In genomic region chr8:54076791-54077270, GRCm38 (mm10) we compare ENCODE assay signal across 8 mouse cellular contexts. TPM values are rescaled to one million over a fixed set of nuclear protein-coding genes. Genes with fewer than 3 reads are reported as not detected.
A peak's percentile ranks its signal among the peaks of the same experiment; 100 is the strongest.
DNase-seq lines count a peak whose midpoint lies in the region; ATAC-seq and TF ChIP-seq lines count a peak whose summit lies in the region.

No protein-coding gene starts in this region.

- peak overlapping the region; percentile 85 for H3K4me2 ChIP-seq in liver, embryonic 11.5 days
- peak overlapping the region; percentile 89 for H3K4me2 ChIP-seq in midbrain, postnatal 0 days (ENCODE audit: low read depth, low read length, poor library complexity, severe bottlenecking)
- H3K4me2 ChIP-seq in stomach, postnatal 0 days (replicated peaks; ENCODE audit: low read depth) = peak overlapping the region; percentile 78

- 1% methylated on average over 25 of the region's 28 CpGs for WGBS in heart, embryonic 10.5 days
- under 1% methylated on average over 24 of the region's 28 CpGs for WGBS in liver, embryonic 11.5 days
- WGBS in midbrain, postnatal 0 days = 1% methylated on average over 14 of the region's 28 CpGs
- 1% methylated on average over 16 of the region's 28 CpGs for WGBS in stomach, postnatal 0 days

- peak overlapping the region; percentile 97 for H3K27ac ChIP-seq in heart, embryonic 10.5 days
- peak overlapping the region; percentile 84; the same call in 1 of the 2 replicates for H3K27ac ChIP-seq in liver, embryonic 11.5 days (ENCODE audit: low read depth, low read length)
- peak overlapping the region; percentile 57; the same call in 1 of the 2 replicates for H3K27ac ChIP-seq in midbrain, postnatal 0 days (ENCODE audit: low read depth, low read length)
- peak overlapping the region; percentile 80 for H3K27ac ChIP-seq in stomach, postnatal 0 days (replicated peaks)

- H3K4me1 ChIP-seq in heart, embryonic 10.5 days = peaks cover 4% of the 10 kb centered on the region; the same call in 1 of the 2 replicates
- no peaks in the 10 kb centered on the region; the same call in 1 of the 2 replicates for H3K4me1 ChIP-seq in liver, embryonic 11.5 days (replicated peaks; ENCODE audit: control insufficient read depth, insufficient read depth, low read length)
- no peaks in the 10 kb centered on the region for H3K4me1 ChIP-seq in midbrain, postnatal 0 days (ENCODE audit: insufficient read depth, low read length)
- peaks cover 2% of the 10 kb centered on the region; the same call in 1 of the 2 replicates for H3K4me1 ChIP-seq in stomach, postnatal 0 days (replicated peaks; ENCODE audit: control insufficient read depth, insufficient read depth)

- peak; percentile 57 for TF ChIP-seq CTCF in midbrain, postnatal 0 days (IDR thresholded peaks at IDR 0.05)
- TF ChIP-seq CTCF in stomach, postnatal 0 days (IDR thresholded peaks at IDR 0.05; ENCODE audit: low read depth) = peak; percentile 57

- ATAC-seq in activated CD4-positive, CD25-positive, alpha-beta regulatory T cell, adult 4 months = peak; percentile 40
- ATAC-seq in liver, embryonic 11.5 days (replicated peaks; ENCODE audit: low FRiP score) = peak; percentile 79
- peak; percentile 91 for ATAC-seq in midbrain, postnatal 0 days (ENCODE audit: low FRiP score)
- peak; percentile 87 for ATAC-seq in stomach, postnatal 0 days (ENCODE audit: low FRiP score, low TSS enrichment)

- H3K9me3 ChIP-seq in heart, embryonic 10.5 days = no peaks in the 10 kb centered on the region
- H3K9me3 ChIP-seq in liver, embryonic 11.5 days (ENCODE audit: control insufficient read depth, low read length) = no peaks in the 10 kb centered on the region
- no peaks in the 10 kb centered on the region for H3K9me3 ChIP-seq in midbrain, postnatal 0 days (ENCODE audit: low read length)
- H3K9me3 ChIP-seq in stomach, postnatal 0 days (ENCODE audit: control insufficient read depth, low read length) = no peaks in the 10 kb centered on the region

- no peak for TF ChIP-seq EP300 in stomach, postnatal 0 days (optimal IDR thresholded peaks at IDR 0.05)

- peak; percentile 76 for DNase-seq in 3T3-L1 (ENCODE audit: low read depth, low spot score)
- peak; percentile 88 for DNase-seq in embryo, embryonic 10 days (ENCODE audit: low spot score)
- DNase-seq in heart, embryonic 10.5 days (ENCODE audit: low spot score) = peak; percentile 82
- peak; percentile 55 for DNase-seq in kidney, adult 9 months
- peak; percentile 69 for DNase-seq in liver, embryonic 11.5 days (ENCODE audit: low spot score)
- DNase-seq in midbrain, postnatal 0 days (ENCODE audit: low spot score) = peak; percentile 75
- no peak for DNase-seq in stomach, postnatal 0 days (ENCODE audit: low spot score)

- no peaks in the 10 kb centered on the region for H3K36me3 ChIP-seq in heart, embryonic 10.5 days
- H3K36me3 ChIP-seq in liver, embryonic 11.5 days (ENCODE audit: control insufficient read depth, insufficient read depth, low read length) = no peaks in the 10 kb centered on the region
- no peaks in the 10 kb centered on the region for H3K36me3 ChIP-seq in midbrain, postnatal 0 days (ENCODE audit: insufficient read depth, low read length)
- no peaks in the 10 kb centered on the region for H3K36me3 ChIP-seq in stomach, postnatal 0 days (ENCODE audit: control insufficient read depth, insufficient read depth, low read length)

- peak overlapping the region; percentile 88 for H3K4me3 ChIP-seq in heart, embryonic 10.5 days
- peak overlapping the region; percentile 68 for H3K4me3 ChIP-seq in liver, embryonic 11.5 days (ENCODE audit: low read depth, low read length)
- H3K4me3 ChIP-seq in midbrain, postnatal 0 days (ENCODE audit: low read depth, low read length) = peak overlapping the region; percentile 81
- H3K4me3 ChIP-seq in stomach, postnatal 0 days (ENCODE audit: low read depth, low read length) = peak overlapping the region; percentile 73

- H3K9ac ChIP-seq in liver, embryonic 11.5 days (ENCODE audit: low read depth, low read length) = peak overlapping the region; percentile 67
- H3K9ac ChIP-seq in midbrain, postnatal 0 days (replicated peaks; ENCODE audit: low read length, poor library complexity, severe bottlenecking) = peak overlapping the region; percentile 64
- peak overlapping the region; percentile 77 for H3K9ac ChIP-seq in stomach, postnatal 0 days (ENCODE audit: low read length)

- no peaks in the 10 kb centered on the region for H3K27me3 ChIP-seq in heart, embryonic 10.5 days (ENCODE audit: insufficient read depth, poor library complexity, severe bottlenecking)
- peaks cover 6% of the 10 kb centered on the region; the same call in 1 of the 2 replicates for H3K27me3 ChIP-seq in liver, embryonic 11.5 days (replicated peaks; ENCODE audit: control insufficient read depth, insufficient read depth, low read length)
- no peaks in the 10 kb centered on the region for H3K27me3 ChIP-seq in midbrain, postnatal 0 days (ENCODE audit: insufficient read depth, low read length)
- no peaks in the 10 kb centered on the region for H3K27me3 ChIP-seq in stomach, postnatal 0 days (ENCODE audit: control insufficient read depth, insufficient read depth, low read length)

RNA-seq across cellular contexts. Expression of gene Vegfc, which starts 0.6 kb away (rescaled TPM):
- under 1 TPM in 1 of 2 experiments, not detected in 1; 0.32 TPM for polyA plus RNA-seq in activated CD4-positive, CD25-positive, alpha-beta regulatory T cell, adult 4 months (2017; shearing (Covaris generic))
- 11.5 and 12.9 TPM in 2 replicates for polyA plus RNA-seq in heart, embryonic 10.5 days (2016; fragmentation: Nextera tagmentation; extraction: Ambion mirVana)
- 6.8 and 7.3 TPM in 2 replicates for polyA plus RNA-seq in liver, embryonic 11.5 days (2014; fragmentation: Nextera tagmentation; extraction: Ambion mirVana)
- total RNA-seq in midbrain, postnatal 0 days (2014; rRNA removed) = 5.2 and 8.2 TPM in 2 replicates
- polyA plus RNA-seq in midbrain, postnatal 0 days (2015; fragmentation: Nextera tagmentation; extraction: Ambion mirVana) = 3.3 and 3.5 TPM in 2 replicates
- 3.1 and 4.2 TPM in 2 replicates for polyA plus RNA-seq in stomach, postnatal 0 days (2015; fragmentation: Nextera tagmentation; extraction: Ambion mirVana)

Comparison
In these comparisons a context has a peak if more than half of its experiments do, and no peak if none do; other contexts are left out.
1. ATAC-seq: peak in every context shown above with its lines; median percentile 91 in midbrain, postnatal 0 days; 87 in stomach, postnatal 0 days; 79 in liver, embryonic 11.5 days; 40 in activated CD4-positive, CD25-positive, alpha-beta regulatory T cell, adult 4 months.